Mouse (Mus musculus): ENCODE data around the gene Tex2. TPM values are rescaled to one million over a fixed set of nuclear protein-coding genes. Genes with fewer than 3 reads are reported as not detected.

The Tex2 gene
- total RNA-seq, 4 experiments from 2014 or later: 135 to 153 (median 142) TPM

GRCm38 (mm10) chr11:106486866-106487732, 126.1 kb downstream of the Tex2 start:
- no peak for DNase-seq (ENCODE audit: low spot score in 2 of 2)

- DNase-seq (ENCODE audit: low spot score in 2 of 2): no peak
These were observed 127.0 kb downstream of the Tex2 start for GRCm38 (mm10) chr11:106486042-106486865.

DNA sequence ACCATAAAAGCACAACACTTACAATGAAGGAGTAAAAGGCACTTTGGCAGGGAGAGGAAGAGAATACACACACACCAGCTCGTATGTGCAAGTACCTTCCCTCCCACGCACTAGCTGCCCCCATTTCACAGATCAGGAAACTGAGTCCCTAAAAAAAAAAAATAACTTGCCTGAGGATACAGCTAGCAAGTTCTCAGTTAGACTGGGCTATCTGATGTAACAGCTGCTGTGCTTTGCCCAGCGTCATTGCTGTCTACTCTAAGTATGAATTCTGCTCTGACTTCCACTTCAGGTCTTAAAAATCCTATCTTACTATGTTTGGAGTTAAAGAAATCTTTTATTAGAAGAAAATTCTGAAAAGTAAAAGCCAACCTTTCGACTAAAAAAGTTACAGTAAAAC, 127.6 kb downstream of the Tex2 start:
- no peak for DNase-seq (ENCODE audit: low spot score in 2 of 2)

DNA sequence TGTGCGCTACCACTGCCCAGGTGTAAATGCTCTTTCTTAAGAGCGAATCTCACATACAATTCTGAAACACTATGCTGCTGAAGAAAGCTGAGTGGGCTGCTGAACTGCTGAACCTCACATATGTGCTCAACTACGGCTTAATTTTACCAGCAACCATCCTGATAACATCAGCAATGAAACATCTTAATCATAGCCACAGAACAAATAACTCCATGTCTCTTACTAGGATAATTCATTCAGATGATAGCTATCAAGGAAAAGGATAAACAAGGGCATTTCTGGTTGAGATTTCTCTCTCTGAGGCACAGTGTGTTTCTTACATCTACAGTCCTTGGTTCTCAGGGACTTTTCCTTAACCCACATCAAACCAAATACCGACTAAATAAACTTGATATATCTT, 128.3 kb downstream of the Tex2 start:
- DNase-seq (ENCODE audit: low spot score in 2 of 2): no peak

- no peak for DNase-seq (ENCODE audit: low spot score in 2 of 2)
These were observed 130.4 kb downstream of the Tex2 start for GRCm38 (mm10) chr11:106482867-106483266.

GRCm38 (mm10) chr11:106481651-106482050, 131.6 kb downstream of the Tex2 start:
- DNase-seq (ENCODE audit: low spot score in 2 of 2): no peak

DNA sequence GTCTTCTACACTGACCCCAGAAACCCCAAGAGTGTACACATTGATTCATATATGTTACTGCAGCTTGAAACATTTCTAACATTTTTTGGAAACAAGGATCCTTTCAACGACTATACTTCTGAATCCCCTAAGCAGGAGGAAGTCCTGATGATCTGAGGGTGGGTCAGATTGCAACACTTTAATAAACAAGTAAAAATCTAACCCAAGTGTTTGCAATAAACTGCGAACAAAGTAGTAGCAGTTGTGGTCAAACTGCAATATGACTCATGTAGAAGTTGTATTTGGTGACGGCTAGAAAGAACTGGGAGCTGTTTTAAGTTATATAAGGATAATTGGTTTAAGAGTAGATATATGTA, 132.7 kb downstream of the Tex2 start:
- DNase-seq (ENCODE audit: low spot score in 2 of 2): no peak

GRCm38 (mm10) chr11:106479619-106480529, 133.3 kb downstream of the Tex2 start:
- DNase-seq (ENCODE audit: low spot score in 2 of 2): no peak

- DNase-seq (ENCODE audit: low spot score in 2 of 2): no peak
These were observed 134.5 kb downstream of the Tex2 start for GRCm38 (mm10) chr11:106478745-106479144.

DNA sequence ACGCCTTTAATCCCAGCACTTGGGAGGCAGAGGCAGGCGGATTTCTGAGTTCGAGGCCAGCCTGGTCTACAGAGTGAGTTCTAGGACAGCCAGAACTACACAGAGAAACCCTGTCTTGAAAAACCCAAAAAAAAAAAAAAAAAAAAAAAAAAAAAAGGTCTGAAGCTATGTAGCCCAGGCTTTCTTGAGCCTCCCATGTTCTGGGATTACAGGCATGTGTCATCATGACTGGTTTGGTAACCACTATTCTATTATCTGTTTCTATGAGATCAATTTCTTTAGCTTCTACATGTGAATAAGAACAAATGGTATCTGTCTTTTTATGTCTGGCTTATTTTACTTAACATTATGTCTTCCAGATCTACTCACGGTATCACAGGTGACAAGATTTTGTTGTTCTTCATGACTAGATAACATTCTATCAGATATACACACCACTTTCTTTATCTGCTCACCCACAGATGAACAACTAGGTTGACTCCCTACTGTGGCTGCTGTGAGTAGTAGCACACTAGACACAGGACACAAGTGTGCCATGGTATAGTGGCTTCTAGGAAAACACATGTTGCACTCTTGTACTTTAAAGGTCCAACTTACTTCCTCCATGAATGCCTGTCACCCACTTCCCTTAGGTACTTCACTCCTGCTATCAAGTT, 135.6 kb downstream of the Tex2 start:
- no peak for DNase-seq (ENCODE audit: low spot score in 2 of 2)

GRCm38 (mm10) chr11:106475309-106475708, 137.9 kb downstream of the Tex2 start:
- DNase-seq (ENCODE audit: low spot score in 2 of 2): no peak

- no peak for DNase-seq (ENCODE audit: low spot score in 2 of 2)
These were observed 141.6 kb downstream of the Tex2 start for GRCm38 (mm10) chr11:106471629-106472028.

- no peak for DNase-seq (ENCODE audit: low spot score in 2 of 2)
These were observed 144.7 kb downstream of the Tex2 start for GRCm38 (mm10) chr11:106468509-106468908.

DNA sequence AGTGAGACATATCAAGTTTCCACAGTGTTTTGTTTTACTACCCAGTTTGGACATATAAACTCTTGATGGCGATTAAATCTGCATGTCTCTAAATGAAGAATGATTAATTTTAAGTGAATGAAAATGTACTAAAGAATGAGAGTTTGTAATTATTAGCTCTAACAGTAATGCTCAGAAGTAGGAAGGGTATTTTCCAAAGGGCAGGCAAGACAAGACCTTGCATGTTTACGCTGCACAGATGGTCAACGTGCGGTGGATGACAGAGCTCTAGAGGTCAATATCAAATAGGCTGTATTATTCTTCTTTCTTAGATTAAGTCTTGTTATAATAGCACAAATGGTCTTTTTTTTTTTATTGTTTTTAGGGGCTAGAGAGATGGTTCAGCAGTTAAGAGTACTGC, 147.3 kb downstream of the Tex2 start:
- DNase-seq (ENCODE audit: low spot score in 2 of 2): no peak

GRCm38 (mm10) chr11:106465545-106465903, 147.7 kb downstream of the Tex2 start:
- no peak for DNase-seq (ENCODE audit: low spot score in 2 of 2)

DNA sequence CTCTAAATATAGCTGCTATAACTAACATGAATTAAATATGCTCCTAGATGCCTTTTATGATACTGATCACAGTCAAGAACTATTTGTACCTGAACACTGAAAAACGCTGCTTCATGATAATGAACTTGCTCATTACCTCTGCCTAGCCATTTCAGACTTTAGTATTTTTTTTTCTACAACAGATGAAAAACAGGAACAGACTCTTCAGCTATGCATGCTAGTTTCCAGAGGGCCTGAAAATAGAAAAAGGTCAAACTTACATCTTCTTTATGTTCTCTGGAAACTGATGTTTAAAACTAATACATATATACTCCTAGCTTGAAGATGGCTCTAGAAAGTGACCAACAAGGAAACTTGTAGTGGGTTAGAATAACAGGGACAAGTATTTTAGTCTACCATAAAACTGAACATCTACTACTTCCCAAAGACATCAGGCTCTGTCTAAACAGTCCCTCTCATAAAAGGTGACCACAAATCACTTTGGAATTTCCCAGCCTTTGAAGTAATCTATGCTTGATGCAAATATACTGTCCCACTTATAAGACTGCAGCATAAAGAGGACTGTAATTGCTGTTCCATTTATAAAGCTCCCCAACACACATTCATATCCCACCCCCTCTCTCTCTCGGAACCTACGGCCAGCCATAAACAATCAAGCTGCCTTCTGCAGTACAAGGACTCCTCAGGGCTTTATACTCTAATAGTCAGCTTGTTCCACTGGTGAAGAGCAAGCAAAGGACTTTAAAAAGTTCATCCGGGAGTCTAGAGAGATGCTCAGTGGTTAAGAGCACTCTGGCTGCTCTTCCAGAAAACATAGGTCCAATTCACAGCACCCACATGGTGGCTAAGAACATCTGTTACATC, 148.3 kb downstream of the Tex2 start:
- no peak for DNase-seq (ENCODE audit: low spot score in 2 of 2)

- DNase-seq (ENCODE audit: low spot score in 2 of 2): no peak
These were observed 149.4 kb downstream of the Tex2 start for GRCm38 (mm10) chr11:106463845-106464244.

GRCm38 (mm10) chr11:106462309-106462708, 150.9 kb downstream of the Tex2 start:
- DNase-seq (ENCODE audit: low spot score in 2 of 2): peak in 1 of 2 experiments; percentile 8

DNA sequence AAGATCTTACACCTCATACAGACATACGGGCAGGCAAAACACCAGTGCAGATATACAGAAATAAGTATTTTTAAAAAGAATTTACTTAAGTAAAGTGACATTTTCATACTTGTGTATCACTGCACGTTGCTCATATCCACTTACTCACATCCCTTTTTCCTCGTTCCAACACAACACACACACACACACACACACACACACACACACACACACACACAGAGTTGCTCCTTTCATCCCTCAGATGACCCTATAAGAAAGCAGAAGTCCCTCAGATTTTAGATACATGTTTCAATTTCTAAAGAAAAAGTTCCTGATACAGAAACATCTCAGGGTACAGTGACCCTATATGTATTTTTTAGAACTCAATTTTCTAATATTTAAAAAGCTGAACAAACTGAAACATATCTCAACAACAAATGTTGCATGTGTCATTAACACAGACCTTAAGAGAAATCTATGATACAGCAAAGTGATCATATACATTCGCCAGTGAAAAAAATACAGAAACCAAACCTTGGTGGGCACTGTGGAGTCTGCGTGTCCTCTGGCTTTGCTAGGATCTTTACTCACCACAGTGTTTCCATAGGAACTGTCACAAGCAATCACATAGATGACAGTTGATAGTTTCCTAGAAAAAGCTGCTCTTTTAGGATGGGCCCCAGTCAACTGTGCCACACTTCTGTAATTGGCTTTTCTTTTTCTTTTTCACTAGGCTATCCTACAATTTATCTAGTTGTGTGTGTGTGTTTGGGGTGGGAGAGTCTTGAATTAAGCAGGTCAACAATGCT, 151.9 kb downstream of the Tex2 start:
- DNase-seq (ENCODE audit: low spot score in 2 of 2): no peak
